Mouse (Mus musculus) thymus, adult 2 months (tissue): ENCODE measurements around the gene Sh3bp4.

Source experiments
- CTCF ChIP-seq: fragments of 200-500 bp; IDR thresholded peaks from 2 replicates; pipeline ENCODE4 v1.5.1; 2012; ENCODE audit warnings: mild to moderate bottlenecking, control low read depth, low read length, moderate library complexity, borderline replicate concordance; ENCODE audit not compliant: control insufficient read depth, poor library complexity, insufficient read depth; ENCODE audit errors: extremely low read depth
- POLR2A ChIP-seq: fragments of 200-500 bp; IDR thresholded peaks from 2 replicates; pipeline ENCODE4 v1.6.1; 2012; ENCODE audit warnings: mild to moderate bottlenecking, low read length, control low read depth, moderate library complexity; ENCODE audit not compliant: control insufficient read depth, poor library complexity, insufficient read depth; ENCODE audit errors: extremely low read depth

DNA sequence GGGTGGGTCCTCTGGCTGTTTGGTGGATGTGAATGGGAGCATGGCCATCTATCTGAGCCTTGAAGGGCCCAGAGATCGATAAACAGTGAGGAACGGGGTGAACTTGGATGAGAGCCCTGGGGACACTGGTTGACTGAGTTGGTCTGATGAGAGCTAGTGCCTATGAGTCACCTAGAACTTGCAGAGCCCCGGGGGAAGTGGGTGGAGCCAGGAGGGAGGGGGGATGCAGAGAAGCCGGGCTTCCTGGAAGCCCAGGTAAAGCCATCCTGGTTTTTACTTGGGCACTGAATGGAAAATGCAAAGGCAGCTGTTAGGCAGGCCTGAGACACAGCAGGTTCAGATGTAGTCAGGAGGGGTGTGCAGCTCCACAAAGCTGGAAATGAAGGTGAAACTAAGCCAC lies 63.1 kb downstream of the Sh3bp4 start:
- no peak for TF ChIP-seq CTCF
- no peak for TF ChIP-seq POLR2A
